Mouse (Mus musculus): Measurements from ENCODE around the gene Rpl10a. TPM values are rescaled to one million over a fixed set of nuclear protein-coding genes. Genes with fewer than 3 reads are reported as not detected.
"Not testable (repeated sequence)": the region's sequence is repeated elsewhere in the genome, so short reads cannot be mapped to it uniquely, and the experiment has no call there.

The Rpl10a gene
- polyA plus RNA-seq, 1 experiment from 2014 or later = 513 TPM

DNA sequence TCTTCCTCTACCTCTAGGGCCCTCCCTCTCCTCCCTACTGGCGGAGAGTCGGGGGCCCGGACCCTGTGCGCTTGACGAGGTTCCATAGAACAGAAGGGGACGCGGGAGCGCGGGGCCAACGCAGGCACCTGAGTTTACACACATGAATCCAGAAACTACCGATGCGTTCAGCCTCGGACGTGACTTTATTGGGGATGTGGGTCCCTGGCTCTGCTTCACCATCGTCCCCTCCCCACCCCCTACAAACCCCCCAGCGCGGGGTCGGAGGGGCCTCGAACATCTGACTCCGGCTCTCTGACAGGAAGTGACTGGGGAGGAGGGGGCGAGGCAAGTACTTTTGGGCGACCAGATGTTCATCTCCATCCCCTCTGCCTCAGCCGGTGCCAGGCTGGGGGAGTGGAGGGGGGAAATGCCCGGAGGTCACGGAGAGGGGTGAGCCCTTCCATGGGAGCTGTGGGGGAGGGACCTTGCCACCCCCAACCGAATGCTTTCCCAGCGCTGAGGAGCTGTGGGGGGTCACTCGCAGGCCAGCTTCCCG lies 23.2 kb downstream of the Rpl10a start:
- Histone ChIP-seq H3K4me3 (ENCODE audit: control insufficient read depth in 1 of 2, insufficient read depth in 1 of 2, low read depth in 1 of 2, low read length in 2 of 2) (peak overlapping the region; percentile 69 to 88), H3K27ac (replicated peaks in 1 of 2; ENCODE audit: control insufficient read depth in 1 of 2, insufficient read depth in 1 of 2, low read depth in 2 of 2, low read length in 2 of 2) (peak overlapping the region in 1 of 2 experiments; percentile 85; a peak in 2 of 4 replicates), H3K9me3 (ENCODE audit: control insufficient read depth, low read length) (no peaks in the 10 kb centered on the region), H3K4me1 (ENCODE audit: control insufficient read depth in 2 of 2, insufficient read depth in 2 of 2, low read length in 2 of 2) (peaks cover 19 to 31% of the 10 kb centered on the region in 2 experiments), H3K9ac (ENCODE audit: low read length) (peak overlapping the region; percentile 95), H3K36me3 (ENCODE audit: control insufficient read depth, insufficient read depth, low read length) (no peaks in the 10 kb centered on the region), H3K27me3 (ENCODE audit: control insufficient read depth, insufficient read depth, low read length) (peaks cover 16% of the 10 kb centered on the region; the same call in 1 of the 2 replicates), H3K4me2 (ENCODE audit: low read length) (peak overlapping the region; percentile 97)
- no peak; the same call in 1 of the 2 replicates for ATAC-seq (ENCODE audit: insufficient number of reproducible peaks, insufficient read depth, low FRiP score, low read depth)
- 1% methylated on average over 29 of the region's 29 CpGs for WGBS

DNA sequence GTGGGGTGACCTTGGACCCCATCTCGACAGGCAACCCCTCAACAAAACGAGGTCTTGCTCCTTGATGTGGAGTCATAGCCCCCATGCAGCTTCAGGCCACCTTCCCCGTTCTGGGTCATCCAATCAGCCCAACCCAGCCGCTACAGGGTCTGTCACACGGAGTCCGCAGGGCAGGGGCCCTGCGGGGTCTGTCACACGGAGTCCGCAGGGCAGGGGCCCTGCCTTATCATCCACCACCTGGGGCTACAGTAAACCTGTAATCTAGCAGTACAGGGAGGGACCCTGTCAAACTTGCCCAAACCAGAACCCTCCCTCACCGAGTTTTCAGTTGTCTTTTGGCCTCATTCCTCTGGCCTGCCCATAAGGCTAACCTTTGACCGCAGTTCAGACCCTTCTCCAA lies 23.7 kb downstream of the Rpl10a start:
- H3K27me3 ChIP-seq (ENCODE audit: control insufficient read depth, insufficient read depth, low read length) = peaks cover 16% of the 10 kb centered on the region; the same call in 1 of the 2 replicates
- no peak overlapping the region for H3K4me2 ChIP-seq (ENCODE audit: low read length)
- H3K4me1 ChIP-seq (ENCODE audit: control insufficient read depth in 2 of 2, insufficient read depth in 2 of 2, low read length in 2 of 2) = peaks cover 19 to 28% of the 10 kb centered on the region in 2 experiments
- no peak overlapping the region for H3K4me3 ChIP-seq (ENCODE audit: control insufficient read depth in 1 of 2, insufficient read depth in 1 of 2, low read depth in 1 of 2, low read length in 2 of 2)
- ATAC-seq (ENCODE audit: insufficient number of reproducible peaks, insufficient read depth, low FRiP score, low read depth) = no peak
- H3K27ac ChIP-seq (replicated peaks in 1 of 2; ENCODE audit: control insufficient read depth in 1 of 2, insufficient read depth in 1 of 2, low read depth in 2 of 2, low read length in 2 of 2) = no peak overlapping the region
- H3K9me3 ChIP-seq (ENCODE audit: control insufficient read depth, low read length) = no peaks in the 10 kb centered on the region
- H3K9ac ChIP-seq (ENCODE audit: low read length) = no peak overlapping the region
- H3K36me3 ChIP-seq (ENCODE audit: control insufficient read depth, insufficient read depth, low read length) = no peaks in the 10 kb centered on the region
- 35% methylated on average over 11 of the region's 11 CpGs for WGBS

DNA sequence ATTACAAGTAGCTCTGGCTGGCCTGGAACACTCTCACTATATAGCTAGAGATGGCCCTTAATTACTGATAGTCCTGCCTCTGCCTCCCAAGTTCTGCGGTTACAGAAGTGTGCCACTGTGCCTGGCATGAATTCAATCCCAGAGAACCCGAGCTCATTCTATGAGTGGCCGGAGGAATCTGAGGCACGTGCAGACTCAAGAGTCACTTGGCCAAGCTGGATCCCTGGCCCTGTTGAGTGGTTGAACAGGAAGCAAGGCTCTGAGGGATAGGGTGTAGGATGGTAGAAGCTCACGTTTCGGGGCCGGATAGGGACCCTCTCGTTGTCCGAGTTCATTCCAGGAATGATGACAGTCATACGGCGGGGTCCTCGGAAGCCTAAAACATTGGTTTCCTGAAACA lies 27.6 kb downstream of the Rpl10a start:
- H3K36me3 ChIP-seq (ENCODE audit: control insufficient read depth, insufficient read depth, low read length) = no peaks in the 10 kb centered on the region
- H3K4me2 ChIP-seq (ENCODE audit: low read length) = no peak overlapping the region
- 0 out of 2 replicates have a peak, but pooled peaks cover 3% of the 10 kb centered on the region for H3K9me3 ChIP-seq (ENCODE audit: control insufficient read depth, low read length)
- H3K4me1 ChIP-seq (ENCODE audit: control insufficient read depth in 2 of 2, insufficient read depth in 2 of 2, low read length in 2 of 2) = peaks cover 6 to 7% of the 10 kb centered on the region in 2 experiments; a peak in 1 of 4 replicates
- no peak overlapping the region for H3K9ac ChIP-seq (ENCODE audit: low read length)
- H3K4me3 ChIP-seq (ENCODE audit: control insufficient read depth in 1 of 2, insufficient read depth in 1 of 2, low read depth in 1 of 2, low read length in 2 of 2) = no peak overlapping the region
- 67% methylated on average over 12 of the region's 12 CpGs for WGBS
- H3K27me3 ChIP-seq (ENCODE audit: control insufficient read depth, insufficient read depth, low read length) = peaks cover 47% of the 10 kb centered on the region
- H3K27ac ChIP-seq (replicated peaks in 1 of 2; ENCODE audit: control insufficient read depth in 1 of 2, insufficient read depth in 1 of 2, low read depth in 2 of 2, low read length in 2 of 2) = no peak overlapping the region
- ATAC-seq (ENCODE audit: insufficient number of reproducible peaks, insufficient read depth, low FRiP score, low read depth) = no peak

DNA sequence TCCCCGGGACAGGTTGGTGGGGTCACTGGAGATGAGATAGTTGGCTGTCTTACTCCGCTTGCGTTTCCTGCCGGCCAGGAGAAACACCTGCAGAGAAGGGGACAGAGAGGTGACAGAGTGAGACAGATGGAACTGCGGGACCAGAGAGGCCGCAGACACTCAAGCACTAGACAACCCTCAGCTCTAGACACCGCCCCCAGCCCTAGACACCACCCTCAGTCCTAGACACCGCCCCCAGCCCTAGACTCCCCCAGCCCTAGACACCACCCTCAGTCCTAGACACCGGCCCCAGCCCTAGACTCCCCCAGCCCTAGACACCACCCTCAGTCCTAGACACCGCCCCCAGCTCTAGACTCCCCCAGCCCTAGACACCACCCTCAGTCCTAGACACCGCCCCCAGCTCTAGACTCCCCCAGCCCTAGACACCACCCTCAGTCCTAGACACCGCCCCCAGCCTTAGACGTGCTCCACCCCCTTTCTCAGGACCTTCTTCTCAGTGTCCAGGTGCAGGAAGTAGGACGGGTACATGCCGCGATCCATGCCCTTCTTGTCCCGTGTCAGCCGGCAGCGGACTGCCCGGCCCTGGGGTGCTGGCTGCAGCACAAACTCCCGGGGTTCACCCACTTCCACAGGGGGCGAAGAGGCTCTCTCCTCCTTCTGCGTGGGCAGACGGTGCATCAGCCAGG lies 30.4 kb downstream of the Rpl10a start:
- H3K9me3 ChIP-seq (ENCODE audit: control insufficient read depth, low read length); H3K4me2 ChIP-seq (ENCODE audit: low read length); H3K9ac ChIP-seq (ENCODE audit: low read length); H3K27ac ChIP-seq (replicated peaks in 1 of 2; ENCODE audit: control insufficient read depth in 1 of 2, insufficient read depth in 1 of 2, low read depth in 2 of 2, low read length in 2 of 2); H3K4me3 ChIP-seq (ENCODE audit: control insufficient read depth in 1 of 2, insufficient read depth in 1 of 2, low read depth in 1 of 2, low read length in 2 of 2); ATAC-seq (ENCODE audit: insufficient number of reproducible peaks, insufficient read depth, low FRiP score, low read depth); H3K36me3 ChIP-seq (ENCODE audit: control insufficient read depth, insufficient read depth, low read length): not testable (repeated sequence)
- Histone ChIP-seq H3K27me3 (ENCODE audit: control insufficient read depth, insufficient read depth, low read length) (peaks cover 47% of the 10 kb centered on the region), H3K4me1 (ENCODE audit: control insufficient read depth in 2 of 2, insufficient read depth in 2 of 2, low read length in 2 of 2) (peaks cover 13 to 15% of the 10 kb centered on the region in 2 experiments; a peak in 3 of 4 replicates)
- 19% methylated on average over 22 of the region's 24 CpGs for WGBS

DNA sequence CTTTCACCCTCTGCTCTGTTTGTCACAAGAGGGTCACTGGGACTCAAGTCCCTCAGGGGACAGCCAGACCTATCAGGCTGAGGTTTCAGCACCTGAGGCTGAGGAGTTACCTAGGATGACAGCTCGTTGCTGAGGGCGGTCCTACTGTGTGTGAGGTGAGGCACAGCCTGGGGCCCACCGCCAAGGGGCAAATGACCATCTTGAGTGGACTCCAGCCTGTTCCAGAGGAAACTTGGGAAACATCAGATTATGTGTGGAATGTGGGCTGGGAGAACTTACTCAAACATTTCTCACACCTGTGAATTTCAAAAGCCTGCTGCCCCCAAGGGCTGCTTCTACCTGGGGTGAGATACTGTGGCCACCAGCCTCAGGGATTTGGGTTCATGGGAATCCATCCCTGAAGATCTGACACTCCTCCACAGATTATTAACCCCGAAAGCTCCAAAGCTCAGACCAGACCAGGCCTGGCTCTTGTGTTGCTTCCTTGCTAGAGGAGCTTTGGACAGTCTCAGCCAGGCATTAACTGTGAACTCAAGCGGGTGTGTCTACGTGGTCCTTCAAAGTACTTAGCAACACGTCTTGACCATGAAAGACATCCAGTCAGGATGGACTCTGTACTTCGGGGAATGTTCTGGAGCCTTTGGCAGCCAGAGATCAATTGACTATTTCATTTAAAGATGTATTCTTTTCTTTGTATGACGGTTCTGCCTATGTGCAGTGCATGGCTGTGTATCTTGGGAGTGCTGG lies 32.4 kb downstream of the Rpl10a start:
- 74% methylated on average over 9 of the region's 9 CpGs for WGBS
- peaks cover 65% of the 10 kb centered on the region for H3K27me3 ChIP-seq (ENCODE audit: control insufficient read depth, insufficient read depth, low read length)

DNA sequence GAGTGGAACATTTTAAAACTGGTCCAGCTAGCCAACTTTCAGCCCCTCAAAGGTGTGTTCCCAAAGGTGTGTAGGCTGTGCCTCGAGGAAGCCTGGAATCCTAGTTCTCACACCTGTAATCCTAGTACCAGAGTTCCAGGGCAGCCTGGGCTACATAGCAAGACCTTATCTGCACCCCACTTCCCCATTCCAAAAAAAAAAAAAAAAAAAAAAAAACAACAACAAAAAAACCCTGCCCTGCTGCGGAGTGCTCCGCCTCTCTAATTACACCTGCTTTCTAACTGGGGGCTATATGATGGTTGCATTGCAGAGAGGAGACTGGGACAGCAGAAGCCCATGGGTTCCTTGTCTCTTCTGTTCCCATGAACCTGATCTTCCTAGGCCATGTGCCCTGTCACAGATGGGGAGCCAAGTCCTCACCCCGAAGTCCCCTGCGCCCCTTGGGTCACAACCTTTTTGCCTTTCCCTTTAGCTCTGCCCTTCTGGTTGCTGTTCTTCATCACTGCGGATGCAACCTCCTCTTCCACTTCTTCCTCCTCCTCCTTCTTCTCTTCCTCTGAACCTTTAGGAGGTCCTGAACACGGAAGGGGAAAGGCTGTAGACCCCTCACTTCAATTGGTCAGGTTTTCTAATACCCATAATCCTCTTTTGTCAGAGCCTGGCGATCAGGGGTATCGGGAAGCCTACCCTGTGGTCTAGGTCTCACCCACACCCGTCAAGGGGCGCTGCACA lies 33.8 kb downstream of the Rpl10a start:
- Histone ChIP-seq H3K4me3 (ENCODE audit: control insufficient read depth in 1 of 2, insufficient read depth in 1 of 2, low read depth in 1 of 2, low read length in 2 of 2) (peak overlapping the region; percentile 30 to 34), H3K9ac (ENCODE audit: low read length) (peak overlapping the region; percentile 58), H3K36me3 (ENCODE audit: control insufficient read depth, insufficient read depth, low read length) (no peaks in the 10 kb centered on the region), H3K27ac (replicated peaks in 1 of 2; ENCODE audit: control insufficient read depth in 1 of 2, insufficient read depth in 1 of 2, low read depth in 2 of 2, low read length in 2 of 2) (no peak overlapping the region), H3K9me3 (ENCODE audit: control insufficient read depth, low read length) (0 out of 2 replicates have a peak, but pooled peaks cover 3% of the 10 kb centered on the region), H3K4me2 (ENCODE audit: low read length) (peak overlapping the region; percentile 63), H3K27me3 (ENCODE audit: control insufficient read depth, insufficient read depth, low read length) (peaks cover 65% of the 10 kb centered on the region), H3K4me1 (ENCODE audit: control insufficient read depth in 2 of 2, insufficient read depth in 2 of 2, low read length in 2 of 2) (peaks cover 14 to 25% of the 10 kb centered on the region in 2 experiments; a peak in 3 of 4 replicates)
- WGBS = 42% methylated on average over 11 of the region's 11 CpGs
- ATAC-seq (ENCODE audit: insufficient number of reproducible peaks, insufficient read depth, low FRiP score, low read depth) = no peak

More for the DNA sequence above, 32.4 kb downstream of the Rpl10a start:
- Histone ChIP-seq H3K9me3 (ENCODE audit: control insufficient read depth, low read length) (0 out of 2 replicates have a peak, but pooled peaks cover 3% of the 10 kb centered on the region), H3K4me1 (ENCODE audit: control insufficient read depth in 2 of 2, insufficient read depth in 2 of 2, low read length in 2 of 2) (peaks cover 19 to 29% of the 10 kb centered on the region in 2 experiments; a peak in 3 of 4 replicates), H3K4me3 (ENCODE audit: control insufficient read depth in 1 of 2, insufficient read depth in 1 of 2, low read depth in 1 of 2, low read length in 2 of 2) (no peak overlapping the region), H3K27ac (replicated peaks in 1 of 2; ENCODE audit: control insufficient read depth in 1 of 2, insufficient read depth in 1 of 2, low read depth in 2 of 2, low read length in 2 of 2) (no peak overlapping the region), H3K9ac (ENCODE audit: low read length) (no peak overlapping the region), H3K4me2 (ENCODE audit: low read length) (no peak overlapping the region), H3K36me3 (ENCODE audit: control insufficient read depth, insufficient read depth, low read length) (no peaks in the 10 kb centered on the region)
- ATAC-seq (ENCODE audit: insufficient number of reproducible peaks, insufficient read depth, low FRiP score, low read depth) = no peak
